ENCODE assay signal across 26 mouse cellular contexts in genomic region chr6:33987132-33987531, GRCm38 (mm10). TPM values are rescaled to one million over a fixed set of nuclear protein-coding genes. Genes with fewer than 3 reads are reported as not detected.
"Had no signal": no experiment of that assay in that cellular context is flagged by ENCODE, and none has a peak within 500 bp of the region (broad histone marks: within the 10 kb centered on the region; RNA-seq: fewer than 3 reads in every experiment).

No protein-coding gene starts in this region.

- H3K36me3 ChIP-seq: heart, embryonic 13.5 days; heart, embryonic 15.5 days; hindbrain, embryonic 13.5 days; hindbrain, embryonic 15.5 days; kidney, embryonic 15.5 days; limb, embryonic 13.5 days; limb, embryonic 15.5 days; liver, embryonic 12.5 days had no signal

- H3K4me2 ChIP-seq: heart, embryonic 11.5 days; heart, embryonic 13.5 days; heart, embryonic 15.5 days; hindbrain, embryonic 13.5 days; hindbrain, embryonic 15.5 days; kidney, embryonic 15.5 days; limb, embryonic 13.5 days; limb, embryonic 15.5 days; liver, embryonic 12.5 days had no signal

- H3K4me1 ChIP-seq: kidney, embryonic 15.5 days; limb, embryonic 13.5 days; limb, embryonic 15.5 days; liver, embryonic 12.5 days had no signal

- H3K9me3 ChIP-seq: heart, embryonic 13.5 days; heart, embryonic 15.5 days; hindbrain, embryonic 13.5 days; hindbrain, embryonic 15.5 days; kidney, embryonic 15.5 days; limb, embryonic 13.5 days; limb, embryonic 15.5 days; liver, embryonic 12.5 days had no signal

- H3K9ac ChIP-seq: heart, embryonic 13.5 days; heart, embryonic 15.5 days; hindbrain, embryonic 13.5 days; hindbrain, embryonic 15.5 days; kidney, embryonic 15.5 days; limb, embryonic 13.5 days; limb, embryonic 15.5 days; liver, embryonic 12.5 days had no signal

- H3K27me3 ChIP-seq: heart, embryonic 13.5 days; heart, embryonic 15.5 days; hindbrain, embryonic 13.5 days; hindbrain, embryonic 15.5 days; kidney, embryonic 15.5 days; limb, embryonic 13.5 days; limb, embryonic 15.5 days; liver, embryonic 12.5 days had no signal

- H3K4me3 ChIP-seq: heart, embryonic 13.5 days; heart, embryonic 15.5 days; hindbrain, embryonic 13.5 days; hindbrain, embryonic 15.5 days; kidney, embryonic 15.5 days; limb, embryonic 13.5 days; limb, embryonic 15.5 days; liver, embryonic 12.5 days had no signal

- DNase-seq: gastrocnemius, postnatal 10 days; gastrocnemius, postnatal 25 days; heart, adult 18-20 months; heart, postnatal 14 days; heart, postnatal 36 days; kidney, adult 11 months; kidney, adult 2 months; kidney, adult 9 months; kidney, postnatal 14 days; kidney, postnatal 36 days; layer of hippocampus, adult 9-11 months; layer of hippocampus, postnatal 36 days; left cerebral cortex, postnatal 4 days had no signal

- H3K27ac ChIP-seq: heart, embryonic 13.5 days; heart, embryonic 15.5 days; hindbrain, embryonic 13.5 days; hindbrain, embryonic 15.5 days; hindbrain, postnatal 0 days; kidney, embryonic 15.5 days; kidney, postnatal 0 days; limb, embryonic 13.5 days; limb, embryonic 15.5 days; liver, embryonic 12.5 days had no signal

- ATAC-seq: hindbrain, postnatal 0 days; intestine, embryonic 16.5 days; liver, embryonic 12.5 days had no signal

RNA-seq across cellular contexts. Expression of gene Lrguk, which starts 42.1 kb away (rescaled TPM):
- polyA plus RNA-seq: liver, adult 2 months had no signal
